Mouse (Mus musculus): ENCODE results near the gene Pqlc2. TPM values are rescaled to one million over a fixed set of nuclear protein-coding genes. Genes with fewer than 3 reads are reported as not detected.

Pqlc2 gene
- polyA plus RNA-seq, 1 experiment: 10.1 TPM

- H3K27ac ChIP-seq (ENCODE audit: insufficient read depth, low read length): no peak overlapping the region
- TF ChIP-seq POLR2A (IDR thresholded peaks at IDR 0.05; ENCODE audit: insufficient read depth, low read length) (no peak), EP300 (IDR thresholded peaks at IDR 0.05; ENCODE audit: insufficient read depth, low read depth, low read length) (no peak), CTCF (IDR thresholded peaks at IDR 0.05; ENCODE audit: low read depth, low read length) (no peak)
- peaks cover 19% of the 10 kb centered on the region for H3K36me3 ChIP-seq (ENCODE audit: control insufficient read depth, insufficient read depth, low read length, poor library complexity, severe bottlenecking)
- no peaks in the 10 kb centered on the region for H3K4me1 ChIP-seq (ENCODE audit: control insufficient read depth, insufficient read depth, low read length)
- H3K4me3 ChIP-seq (ENCODE audit: low read depth, low read length): no peak overlapping the region
- no peak overlapping the region for H3K9ac ChIP-seq (ENCODE audit: low read depth, poor library complexity, severe bottlenecking)
- no peaks in the 10 kb centered on the region for H3K27me3 ChIP-seq (ENCODE audit: control insufficient read depth, insufficient read depth, low read length, poor library complexity, severe bottlenecking)
- H3K9me3 ChIP-seq (replicated peaks; ENCODE audit: control insufficient read depth, insufficient read depth, low read length, poor library complexity, severe bottlenecking): no peaks in the 10 kb centered on the region
Measured at GRCm38 (mm10) chr4:139266500-139266865, 44.0 kb downstream of the Pqlc2 start.

DNA sequence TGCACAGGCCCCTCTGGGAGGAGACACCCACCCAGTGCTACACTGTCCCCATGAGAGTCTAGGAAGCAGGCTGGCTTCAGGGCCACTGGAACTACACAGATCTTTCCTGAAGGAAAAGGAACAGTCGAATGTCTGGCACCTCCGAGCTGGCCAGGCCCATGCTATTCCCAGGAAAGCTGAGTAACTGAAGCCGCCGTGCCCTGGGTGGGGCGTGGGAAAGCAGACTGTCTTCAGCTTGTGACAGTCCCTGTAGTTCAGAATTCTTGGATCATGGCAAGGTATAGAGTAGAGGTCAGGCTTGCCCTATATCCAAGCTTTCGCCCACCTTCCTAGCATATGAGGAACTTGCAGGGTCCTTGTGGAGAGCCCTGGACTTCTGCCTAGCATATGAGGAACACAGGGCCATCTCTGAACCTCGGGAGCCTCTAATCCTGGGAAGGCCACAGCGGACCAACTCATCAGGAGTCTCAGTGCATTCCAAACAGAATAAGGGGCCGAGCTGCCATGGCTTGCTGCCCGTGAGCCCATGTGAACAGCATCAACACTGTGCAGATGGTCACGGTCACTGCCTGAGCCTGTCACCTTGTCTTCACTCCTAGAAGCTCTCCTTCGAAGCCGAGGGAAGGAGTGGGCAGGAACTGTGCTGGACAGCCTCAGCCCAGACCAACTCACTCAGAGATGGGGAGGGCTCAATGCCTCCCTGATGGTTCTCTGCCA is 44.6 kb downstream of the Pqlc2 start:
- Histone ChIP-seq H3K4me1 (ENCODE audit: control insufficient read depth, insufficient read depth, low read length) (no peaks in the 10 kb centered on the region), H3K4me3 (ENCODE audit: low read depth, low read length) (no peak overlapping the region), H3K9me3 (replicated peaks; ENCODE audit: control insufficient read depth, insufficient read depth, low read length, poor library complexity, severe bottlenecking) (no peaks in the 10 kb centered on the region), H3K27me3 (ENCODE audit: control insufficient read depth, insufficient read depth, low read length, poor library complexity, severe bottlenecking) (no peaks in the 10 kb centered on the region), H3K36me3 (ENCODE audit: control insufficient read depth, insufficient read depth, low read length, poor library complexity, severe bottlenecking) (peaks cover 19% of the 10 kb centered on the region), H3K9ac (ENCODE audit: low read depth, poor library complexity, severe bottlenecking) (no peak overlapping the region), H3K27ac (ENCODE audit: insufficient read depth, low read length) (no peak overlapping the region)
- no peak for TF ChIP-seq EP300 (IDR thresholded peaks at IDR 0.05; ENCODE audit: insufficient read depth, low read depth, low read length)
- no peak for TF ChIP-seq POLR2A (IDR thresholded peaks at IDR 0.05; ENCODE audit: insufficient read depth, low read length)
- TF ChIP-seq CTCF (IDR thresholded peaks at IDR 0.05; ENCODE audit: low read depth, low read length): no peak

DNA sequence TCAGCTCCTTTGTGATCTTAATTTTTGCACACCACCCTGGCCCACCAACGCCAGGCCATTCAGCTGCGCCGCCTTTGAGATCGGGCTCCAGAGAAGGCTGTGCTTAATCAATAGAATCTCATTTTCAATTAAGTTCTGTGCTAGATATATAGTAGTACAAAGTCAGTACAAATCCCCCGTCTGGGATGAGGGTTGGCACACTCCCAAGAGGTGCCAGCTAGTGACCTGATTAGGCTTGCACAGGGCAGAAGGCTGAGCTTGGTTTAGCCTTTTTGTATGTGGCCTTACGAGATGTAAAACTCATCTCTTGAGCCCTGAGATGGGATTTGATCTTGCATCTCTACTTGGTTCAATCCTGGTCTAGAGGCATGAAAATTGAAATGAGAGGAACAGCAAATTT is 47.5 kb downstream of the Pqlc2 start:
- peaks cover 19% of the 10 kb centered on the region for H3K36me3 ChIP-seq (ENCODE audit: control insufficient read depth, insufficient read depth, low read length, poor library complexity, severe bottlenecking)
- H3K4me3 ChIP-seq (ENCODE audit: low read depth, low read length): no peak overlapping the region
- no peaks in the 10 kb centered on the region for H3K27me3 ChIP-seq (ENCODE audit: control insufficient read depth, insufficient read depth, low read length, poor library complexity, severe bottlenecking)
- no peaks in the 10 kb centered on the region for H3K4me1 ChIP-seq (ENCODE audit: control insufficient read depth, insufficient read depth, low read length)
- H3K9ac ChIP-seq (ENCODE audit: low read depth, poor library complexity, severe bottlenecking): no peak overlapping the region
- H3K27ac ChIP-seq (ENCODE audit: insufficient read depth, low read length): no peak overlapping the region
- no peaks in the 10 kb centered on the region for H3K9me3 ChIP-seq (replicated peaks; ENCODE audit: control insufficient read depth, insufficient read depth, low read length, poor library complexity, severe bottlenecking)
- no peak for TF ChIP-seq EP300 (IDR thresholded peaks at IDR 0.05; ENCODE audit: insufficient read depth, low read depth, low read length)
- TF ChIP-seq CTCF (IDR thresholded peaks at IDR 0.05; ENCODE audit: low read depth, low read length): no peak
- no peak for TF ChIP-seq POLR2A (IDR thresholded peaks at IDR 0.05; ENCODE audit: insufficient read depth, low read length)

DNA sequence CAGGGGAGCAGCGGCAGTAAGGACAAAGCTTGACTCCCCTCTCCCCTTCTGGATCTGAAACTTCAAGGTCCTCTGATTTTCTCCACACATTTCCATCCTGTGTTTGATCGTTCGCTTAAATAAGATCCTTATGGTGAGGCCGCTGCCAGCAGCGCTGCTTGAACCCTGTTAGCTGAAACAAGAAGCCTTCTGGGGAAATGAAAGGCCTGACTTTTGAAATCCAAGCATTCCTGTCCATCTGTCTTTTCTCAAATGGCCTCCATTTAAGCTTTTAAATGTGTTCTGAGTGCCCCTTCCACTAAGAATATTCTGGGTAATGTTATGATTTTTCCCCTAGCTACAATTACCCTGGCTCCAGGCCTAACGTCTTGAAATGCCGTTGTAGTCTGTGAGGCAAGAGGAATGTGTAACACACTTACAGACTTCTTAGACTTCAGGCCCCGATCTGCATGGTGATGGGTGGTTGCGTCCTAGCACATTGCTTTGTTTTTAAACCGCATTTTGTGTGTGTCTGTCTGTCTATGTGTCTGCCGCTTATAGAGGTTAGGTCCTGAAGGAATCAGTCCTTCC is 51.1 kb downstream of the Pqlc2 start:
- Histone ChIP-seq H3K9me3 (replicated peaks; ENCODE audit: control insufficient read depth, insufficient read depth, low read length, poor library complexity, severe bottlenecking) (no peaks in the 10 kb centered on the region), H3K27ac (ENCODE audit: insufficient read depth, low read length) (no peak overlapping the region), H3K4me3 (ENCODE audit: low read depth, low read length) (no peak overlapping the region), H3K36me3 (ENCODE audit: control insufficient read depth, insufficient read depth, low read length, poor library complexity, severe bottlenecking) (peaks cover 16% of the 10 kb centered on the region), H3K4me1 (ENCODE audit: control insufficient read depth, insufficient read depth, low read length) (peaks cover 2% of the 10 kb centered on the region), H3K9ac (ENCODE audit: low read depth, poor library complexity, severe bottlenecking) (no peak overlapping the region), H3K27me3 (ENCODE audit: control insufficient read depth, insufficient read depth, low read length, poor library complexity, severe bottlenecking) (no peaks in the 10 kb centered on the region)
- TF ChIP-seq POLR2A (IDR thresholded peaks at IDR 0.05; ENCODE audit: insufficient read depth, low read length) (no peak), CTCF (IDR thresholded peaks at IDR 0.05; ENCODE audit: low read depth, low read length) (no peak), EP300 (IDR thresholded peaks at IDR 0.05; ENCODE audit: insufficient read depth, low read depth, low read length) (no peak)

- H3K9me3 ChIP-seq (replicated peaks; ENCODE audit: control insufficient read depth, insufficient read depth, low read length, poor library complexity, severe bottlenecking): no peaks in the 10 kb centered on the region
- H3K27ac ChIP-seq (ENCODE audit: insufficient read depth, low read length): no peak overlapping the region
- no peak overlapping the region for H3K9ac ChIP-seq (ENCODE audit: low read depth, poor library complexity, severe bottlenecking)
- no peak overlapping the region for H3K4me3 ChIP-seq (ENCODE audit: low read depth, low read length)
- peaks cover 16% of the 10 kb centered on the region for H3K36me3 ChIP-seq (ENCODE audit: control insufficient read depth, insufficient read depth, low read length, poor library complexity, severe bottlenecking)
- TF ChIP-seq EP300 (IDR thresholded peaks at IDR 0.05; ENCODE audit: insufficient read depth, low read depth, low read length): no peak
- TF ChIP-seq POLR2A (IDR thresholded peaks at IDR 0.05; ENCODE audit: insufficient read depth, low read length): no peak
- TF ChIP-seq CTCF (IDR thresholded peaks at IDR 0.05; ENCODE audit: low read depth, low read length): no peak
- H3K27me3 ChIP-seq (ENCODE audit: control insufficient read depth, insufficient read depth, low read length, poor library complexity, severe bottlenecking): no peaks in the 10 kb centered on the region
- H3K4me1 ChIP-seq (ENCODE audit: control insufficient read depth, insufficient read depth, low read length): peaks cover 2% of the 10 kb centered on the region
Measured at GRCm38 (mm10) chr4:139258621-139259301, 51.7 kb downstream of the Pqlc2 start.

- no peak overlapping the region for H3K27ac ChIP-seq (ENCODE audit: insufficient read depth, low read length)
- H3K4me1 ChIP-seq (ENCODE audit: control insufficient read depth, insufficient read depth, low read length): peaks cover 2% of the 10 kb centered on the region
- peaks cover 2% of the 10 kb centered on the region; the same call in 1 of the 2 replicates for H3K36me3 ChIP-seq (ENCODE audit: control insufficient read depth, insufficient read depth, low read length, poor library complexity, severe bottlenecking)
- no peak overlapping the region for H3K9ac ChIP-seq (ENCODE audit: low read depth, poor library complexity, severe bottlenecking)
- no peak for TF ChIP-seq POLR2A (IDR thresholded peaks at IDR 0.05; ENCODE audit: insufficient read depth, low read length)
- TF ChIP-seq EP300 (IDR thresholded peaks at IDR 0.05; ENCODE audit: insufficient read depth, low read depth, low read length): no peak
- no peak for TF ChIP-seq CTCF (IDR thresholded peaks at IDR 0.05; ENCODE audit: low read depth, low read length)
- H3K4me3 ChIP-seq (ENCODE audit: low read depth, low read length): no peak overlapping the region
- no peaks in the 10 kb centered on the region for H3K9me3 ChIP-seq (replicated peaks; ENCODE audit: control insufficient read depth, insufficient read depth, low read length, poor library complexity, severe bottlenecking)
- H3K27me3 ChIP-seq (ENCODE audit: control insufficient read depth, insufficient read depth, low read length, poor library complexity, severe bottlenecking): no peaks in the 10 kb centered on the region
Measured at GRCm38 (mm10) chr4:139256708-139257107, 53.8 kb downstream of the Pqlc2 start.
